Mouse (Mus musculus): ENCODE data around the gene Cyp8b1. TPM values are rescaled to one million over a fixed set of nuclear protein-coding genes. Genes with fewer than 3 reads are reported as not detected.

The Cyp8b1 gene
- polyA plus RNA-seq, 1 experiment: not detected

DNA sequence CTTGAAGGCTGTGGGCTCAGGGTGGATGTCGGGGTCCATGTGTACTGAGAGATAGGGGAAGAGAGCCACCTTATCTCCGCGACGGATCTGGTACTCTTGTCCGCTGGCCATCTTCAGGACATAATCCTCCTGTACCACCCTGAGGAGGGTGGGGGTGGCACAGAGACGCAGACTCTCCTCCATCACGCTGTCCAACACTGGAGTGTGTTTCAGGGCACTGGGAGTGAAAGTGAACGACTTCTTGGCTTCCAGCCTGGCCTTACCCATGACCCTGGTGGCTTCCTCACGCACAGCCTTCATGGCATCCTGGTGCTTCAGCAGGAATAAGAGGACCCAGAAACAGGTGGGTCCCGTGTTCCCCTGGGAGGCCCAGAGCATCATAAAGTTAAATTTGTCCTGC is 1.0 kb downstream of the Cyp8b1 start:
- TF ChIP-seq POLR2A (IDR thresholded peaks at IDR 0.05; ENCODE audit: borderline replicate concordance, extremely low read depth, insufficient read depth, insufficient read length, poor library complexity, severe bottlenecking) (no peak), CTCF (IDR thresholded peaks at IDR 0.05; ENCODE audit: borderline replicate concordance, extremely low read depth, insufficient read depth, insufficient read length) (no peak)
- no peak for DNase-seq (ENCODE audit: low read depth)

DNA sequence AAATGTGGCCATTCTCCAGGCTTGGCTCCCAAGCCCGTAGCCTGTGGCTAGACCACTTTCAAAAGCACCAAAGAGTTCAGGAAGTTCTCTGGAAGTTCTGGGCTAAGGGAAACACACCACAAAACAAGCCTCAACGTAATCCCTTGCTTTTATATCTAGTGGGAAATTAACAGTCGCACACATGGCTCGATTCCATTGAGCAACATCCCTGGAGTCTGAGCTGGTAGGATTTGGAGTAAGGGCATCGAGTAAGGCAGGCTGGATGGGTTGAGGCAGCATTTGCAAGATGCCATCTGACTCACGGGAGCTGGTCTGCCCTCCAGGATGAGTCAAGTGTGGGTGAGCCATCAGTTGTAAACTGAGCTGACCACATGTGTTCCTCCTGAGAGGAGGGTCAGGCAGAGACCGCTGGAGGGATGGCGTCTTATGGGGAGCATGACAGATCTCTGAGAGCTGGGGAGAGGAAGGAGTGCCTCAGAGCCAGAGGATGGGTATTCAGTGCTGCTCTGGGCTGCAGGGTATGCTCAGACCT is 1.8 kb downstream of the Cyp8b1 start:
- no peak for DNase-seq (ENCODE audit: low read depth)
- TF ChIP-seq POLR2A (IDR thresholded peaks at IDR 0.05; ENCODE audit: borderline replicate concordance, extremely low read depth, insufficient read depth, insufficient read length, poor library complexity, severe bottlenecking): no peak
- no peak for TF ChIP-seq CTCF (IDR thresholded peaks at IDR 0.05; ENCODE audit: borderline replicate concordance, extremely low read depth, insufficient read depth, insufficient read length)

GRCm38 (mm10) chr9:121912786-121913185 is 3.3 kb downstream of the Cyp8b1 start:
- DNase-seq (ENCODE audit: low read depth): no peak
- TF ChIP-seq CTCF (IDR thresholded peaks at IDR 0.05; ENCODE audit: borderline replicate concordance, extremely low read depth, insufficient read depth, insufficient read length) (no peak), POLR2A (IDR thresholded peaks at IDR 0.05; ENCODE audit: borderline replicate concordance, extremely low read depth, insufficient read depth, insufficient read length, poor library complexity, severe bottlenecking) (no peak)

DNA sequence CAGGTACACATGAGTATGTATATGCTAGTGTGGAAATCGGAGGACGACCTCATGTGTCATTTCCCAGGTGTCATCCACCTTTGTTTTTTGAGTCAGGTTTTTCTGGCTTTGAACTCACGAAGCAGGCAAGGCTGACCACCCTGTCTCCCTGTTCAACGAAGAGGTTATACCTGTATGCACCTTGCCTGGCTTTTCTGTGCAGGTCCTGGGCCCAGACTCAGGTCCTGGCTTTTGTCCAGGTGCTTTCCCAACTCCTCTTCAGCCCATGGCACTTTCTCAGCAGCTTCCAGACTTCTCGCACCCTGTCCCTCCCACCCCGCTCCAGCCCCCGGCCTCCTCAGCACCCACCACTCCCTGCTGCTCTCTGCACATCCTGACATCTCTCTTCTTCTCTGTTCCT is 4.9 kb downstream of the Cyp8b1 start:
- no peak for DNase-seq (ENCODE audit: low read depth)
- TF ChIP-seq CTCF (IDR thresholded peaks at IDR 0.05; ENCODE audit: borderline replicate concordance, extremely low read depth, insufficient read depth, insufficient read length): no peak

GRCm38 (mm10) chr9:121909635-121910034 is 6.5 kb downstream of the Cyp8b1 start:
- no peak for DNase-seq (ENCODE audit: low read depth)
- TF ChIP-seq POLR2A (IDR thresholded peaks at IDR 0.05; ENCODE audit: borderline replicate concordance, extremely low read depth, insufficient read depth, insufficient read length, poor library complexity, severe bottlenecking) (no peak), CTCF (IDR thresholded peaks at IDR 0.05; ENCODE audit: borderline replicate concordance, extremely low read depth, insufficient read depth, insufficient read length) (no peak)

- no peak for TF ChIP-seq CTCF (IDR thresholded peaks at IDR 0.05; ENCODE audit: borderline replicate concordance, extremely low read depth, insufficient read depth, insufficient read length)
- no peak for TF ChIP-seq POLR2A (IDR thresholded peaks at IDR 0.05; ENCODE audit: borderline replicate concordance, extremely low read depth, insufficient read depth, insufficient read length, poor library complexity, severe bottlenecking)
- no peak for DNase-seq (ENCODE audit: low read depth)
Observed at GRCm38 (mm10) chr9:121908321-121908720, 7.8 kb downstream of the Cyp8b1 start.

DNA sequence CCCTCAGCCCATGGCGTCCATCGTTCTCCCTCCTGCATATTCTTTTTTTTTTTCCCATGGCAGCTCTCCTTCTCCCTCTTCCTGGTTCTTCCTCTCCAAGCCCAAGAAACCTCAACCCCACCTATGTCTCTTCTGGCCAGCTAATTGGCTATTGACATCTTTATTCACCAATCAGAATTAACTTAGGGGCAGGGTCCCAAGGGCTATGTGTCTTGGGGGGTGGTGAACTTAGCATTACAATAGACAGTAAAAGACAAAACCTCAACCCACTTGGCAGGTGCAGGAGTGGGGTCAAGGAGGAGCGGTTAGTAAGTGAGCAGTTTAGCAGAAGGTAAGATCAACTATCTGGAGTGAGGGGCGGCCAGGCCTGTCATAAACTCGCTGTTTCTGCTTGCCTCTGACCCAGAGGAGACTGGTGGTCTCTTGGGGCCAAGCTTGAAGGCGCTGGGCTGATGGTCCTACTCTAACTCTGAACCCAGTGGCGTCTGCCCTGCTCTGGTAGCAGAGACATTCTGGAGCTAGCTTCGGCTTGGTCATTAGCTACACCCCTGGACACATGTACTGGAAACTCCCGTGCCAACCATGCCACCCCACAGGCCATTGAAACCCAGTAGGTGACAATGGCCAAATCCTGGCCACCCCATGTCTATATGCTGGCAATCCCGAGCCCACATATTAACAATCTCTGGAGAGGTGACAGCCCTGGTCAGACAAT is 8.6 kb downstream of the Cyp8b1 start:
- TF ChIP-seq CTCF (IDR thresholded peaks at IDR 0.05; ENCODE audit: borderline replicate concordance, extremely low read depth, insufficient read depth, insufficient read length): no peak
- TF ChIP-seq POLR2A (IDR thresholded peaks at IDR 0.05; ENCODE audit: borderline replicate concordance, extremely low read depth, insufficient read depth, insufficient read length, poor library complexity, severe bottlenecking): no peak
- DNase-seq (ENCODE audit: low read depth): no peak

- DNase-seq (ENCODE audit: low read depth): no peak
- TF ChIP-seq POLR2A (IDR thresholded peaks at IDR 0.05; ENCODE audit: borderline replicate concordance, extremely low read depth, insufficient read depth, insufficient read length, poor library complexity, severe bottlenecking): no peak
- no peak for TF ChIP-seq CTCF (IDR thresholded peaks at IDR 0.05; ENCODE audit: borderline replicate concordance, extremely low read depth, insufficient read depth, insufficient read length)
Observed at GRCm38 (mm10) chr9:121906456-121906855, 9.6 kb downstream of the Cyp8b1 start.

DNA sequence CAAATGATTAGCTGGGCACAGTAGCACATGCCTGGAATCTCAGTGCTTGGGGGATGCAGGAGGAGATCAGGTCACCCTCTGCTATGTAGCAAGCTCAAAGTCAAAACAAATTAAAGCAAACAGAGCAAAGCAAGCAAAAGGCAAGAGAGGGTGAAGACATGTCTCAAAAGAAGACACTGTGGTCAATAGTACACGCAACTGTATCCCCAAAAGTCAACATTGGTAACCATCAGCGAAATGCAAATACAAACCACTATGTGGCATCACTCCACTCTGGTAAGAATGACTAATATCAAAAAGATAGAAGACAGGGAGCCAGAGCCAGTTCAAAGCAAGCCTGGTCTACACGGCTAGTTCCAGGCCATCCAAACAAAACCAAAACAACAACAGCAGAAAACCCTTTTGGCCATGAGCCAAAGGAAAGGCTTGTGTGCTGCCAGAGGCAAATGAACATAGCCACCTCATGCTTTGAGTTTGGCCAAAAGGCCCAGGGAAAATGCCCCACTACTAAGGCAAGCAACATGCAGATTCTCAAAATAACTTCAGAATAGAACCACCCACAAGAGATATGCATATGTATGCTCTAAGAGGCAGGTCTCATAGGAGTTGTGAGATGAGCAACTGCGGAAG is 10.4 kb downstream of the Cyp8b1 start:
- DNase-seq (ENCODE audit: low read depth): peak; percentile 12
- TF ChIP-seq CTCF (IDR thresholded peaks at IDR 0.05; ENCODE audit: borderline replicate concordance, extremely low read depth, insufficient read depth, insufficient read length): no peak
- TF ChIP-seq POLR2A (IDR thresholded peaks at IDR 0.05; ENCODE audit: borderline replicate concordance, extremely low read depth, insufficient read depth, insufficient read length, poor library complexity, severe bottlenecking): no peak

DNA sequence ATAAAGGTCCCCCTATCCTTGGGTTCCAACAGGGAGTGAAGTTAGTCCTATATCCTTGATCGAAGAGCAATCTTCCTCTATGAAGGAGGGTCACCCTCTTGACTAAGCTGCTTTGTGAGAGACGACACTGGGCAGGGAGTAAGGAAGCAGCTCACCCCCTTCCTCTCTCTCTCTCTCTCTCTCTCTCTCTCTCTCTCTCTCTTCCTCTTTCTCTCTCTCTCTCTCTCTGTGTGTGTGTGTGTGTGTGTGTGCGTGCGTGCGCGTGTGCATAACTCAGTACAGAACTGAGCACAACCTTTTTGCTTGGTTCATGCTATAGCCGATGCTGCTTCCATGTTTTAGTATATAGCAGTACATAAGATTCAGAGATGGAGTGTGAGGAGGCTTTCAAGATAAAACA is 11.2 kb downstream of the Cyp8b1 start:
- no peak for DNase-seq (ENCODE audit: low read depth)
- no peak for TF ChIP-seq CTCF (IDR thresholded peaks at IDR 0.05; ENCODE audit: borderline replicate concordance, extremely low read depth, insufficient read depth, insufficient read length)
- TF ChIP-seq POLR2A (IDR thresholded peaks at IDR 0.05; ENCODE audit: borderline replicate concordance, extremely low read depth, insufficient read depth, insufficient read length, poor library complexity, severe bottlenecking): no peak

DNA sequence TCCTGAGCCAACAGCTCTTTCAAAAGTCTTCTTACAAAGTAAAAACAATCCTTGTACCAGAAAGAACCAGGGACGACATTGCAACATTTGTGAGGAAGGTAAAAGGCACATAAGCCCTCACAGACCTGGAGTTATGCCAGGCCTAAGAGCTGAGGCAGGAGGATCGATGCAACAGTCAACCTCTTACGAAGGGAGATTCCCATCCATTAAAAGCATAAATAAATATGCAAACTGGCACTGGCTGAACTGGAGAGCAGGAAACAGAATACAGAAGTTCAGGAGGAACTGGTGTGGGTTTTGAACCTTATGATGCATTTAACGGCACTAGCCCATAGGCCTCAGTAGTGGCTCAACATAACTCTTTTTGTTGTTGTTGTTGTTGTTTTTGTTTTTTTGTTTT is 11.8 kb downstream of the Cyp8b1 start:
- no peak for DNase-seq (ENCODE audit: low read depth)
- no peak for TF ChIP-seq POLR2A (IDR thresholded peaks at IDR 0.05; ENCODE audit: borderline replicate concordance, extremely low read depth, insufficient read depth, insufficient read length, poor library complexity, severe bottlenecking)
- TF ChIP-seq CTCF (IDR thresholded peaks at IDR 0.05; ENCODE audit: borderline replicate concordance, extremely low read depth, insufficient read depth, insufficient read length): no peak

Data from brain, embryonic 14.5 days (tissue).